8 mouse cellular contexts compared by ENCODE assay signal in genomic region chr11:119085279-119086062, GRCm38 (mm10). TPM values are rescaled to one million over a fixed set of nuclear protein-coding genes. Genes with fewer than 3 reads are reported as not detected.
DNase-seq lines count a peak whose midpoint lies in the region; ATAC-seq and TF ChIP-seq lines count a peak whose summit lies in the region.

No protein-coding gene starts in this region.

- peak overlapping the region; percentile 95 for H3K27ac ChIP-seq in bone marrow, adult 2 months (ENCODE audit: control insufficient read depth, insufficient read depth, low read depth, low read length, poor library complexity)
- H3K27ac ChIP-seq in embryonic fibroblast, embryonic 13.5 days (ENCODE audit: insufficient read depth, low read length): peak overlapping the region; percentile 80
- peak overlapping the region; percentile 99 for H3K27ac ChIP-seq in heart, embryonic 16.5 days (ENCODE audit: low read length)
- H3K27ac ChIP-seq in liver, embryonic 15.5 days (replicated peaks): peak overlapping the region; percentile 82
- peak overlapping the region; percentile 98 for H3K27ac ChIP-seq in neural tube, embryonic 12.5 days
- peak overlapping the region; percentile 91 for H3K27ac ChIP-seq in thymus, adult 2 months (ENCODE audit: control insufficient read depth, insufficient read depth, low read length)

- peak overlapping the region; percentile 94 for H3K4me3 ChIP-seq in bone marrow, adult 2 months (replicated peaks; ENCODE audit: control insufficient read depth, low read depth, low read length)
- H3K4me3 ChIP-seq in embryonic fibroblast, embryonic 13.5 days (ENCODE audit: insufficient read depth, low read length): peak overlapping the region; percentile 64
- peak overlapping the region; percentile 87 for H3K4me3 ChIP-seq in heart, embryonic 16.5 days (ENCODE audit: low read length)
- H3K4me3 ChIP-seq in liver, embryonic 15.5 days (replicated peaks): peak overlapping the region; percentile 68
- peak overlapping the region; percentile 79 for H3K4me3 ChIP-seq in neural tube, embryonic 12.5 days
- H3K4me3 ChIP-seq in thymus, adult 2 months (ENCODE audit: control insufficient read depth, insufficient read depth, low read length): peak overlapping the region; percentile 64

- no peaks in the 10 kb centered on the region for H3K9me3 ChIP-seq in heart, embryonic 16.5 days (replicated peaks; ENCODE audit: control insufficient read depth, low read length)
- no peaks in the 10 kb centered on the region for H3K9me3 ChIP-seq in liver, embryonic 15.5 days (replicated peaks)
- H3K9me3 ChIP-seq in neural tube, embryonic 12.5 days: no peaks in the 10 kb centered on the region

- H3K27me3 ChIP-seq in heart, embryonic 16.5 days (ENCODE audit: control insufficient read depth, insufficient read depth, low read length): peaks cover 18% of the 10 kb centered on the region
- peaks cover 79% of the 10 kb centered on the region for H3K27me3 ChIP-seq in liver, embryonic 15.5 days
- H3K27me3 ChIP-seq in neural tube, embryonic 12.5 days (replicated peaks): peaks cover 81% of the 10 kb centered on the region
- H3K27me3 ChIP-seq in thymus, adult 2 months (ENCODE audit: control insufficient read depth, insufficient read depth, low read length): peaks cover 18% of the 10 kb centered on the region

- TF ChIP-seq CTCF in bone marrow, adult 2 months (IDR thresholded peaks at IDR 0.05; ENCODE audit: control insufficient read depth, insufficient read depth, low read length): no peak
- TF ChIP-seq CTCF in embryonic fibroblast, embryonic 13.5 days (IDR thresholded peaks at IDR 0.05; ENCODE audit: borderline replicate concordance, insufficient read depth, low read length): no peak
- TF ChIP-seq CTCF in thymus, adult 2 months (IDR thresholded peaks at IDR 0.05; ENCODE audit: borderline replicate concordance, control insufficient read depth, extremely low read depth, insufficient read depth, low read length, poor library complexity): no peak

- under 1% methylated on average over 65 of the region's 66 CpGs for WGBS in bone marrow, adult 2 months
- WGBS in heart, embryonic 16.5 days: under 1% methylated on average over 63 of the region's 66 CpGs
- under 1% methylated on average over 65 of the region's 66 CpGs for WGBS in liver, embryonic 15.5 days (ENCODE audit: insufficient replicate concordance)
- WGBS in neural tube, embryonic 12.5 days: under 1% methylated on average over 64 of the region's 66 CpGs
- 1% methylated on average over 65 of the region's 66 CpGs for WGBS in thymus, adult 2 months

- peaks cover 3% of the 10 kb centered on the region for H3K4me1 ChIP-seq in bone marrow, adult 2 months (ENCODE audit: control insufficient read depth, insufficient read depth, low read length)
- H3K4me1 ChIP-seq in embryonic fibroblast, embryonic 13.5 days (ENCODE audit: control insufficient read depth, insufficient read depth, low read length): peaks cover 9% of the 10 kb centered on the region
- peaks cover 57% of the 10 kb centered on the region for H3K4me1 ChIP-seq in heart, embryonic 16.5 days (ENCODE audit: control insufficient read depth, insufficient read depth, low read length)
- peaks cover 76% of the 10 kb centered on the region for H3K4me1 ChIP-seq in liver, embryonic 15.5 days (replicated peaks)
- H3K4me1 ChIP-seq in neural tube, embryonic 12.5 days: peaks cover 64% of the 10 kb centered on the region
- peaks cover 72% of the 10 kb centered on the region for H3K4me1 ChIP-seq in thymus, adult 2 months (replicated peaks; ENCODE audit: control insufficient read depth, insufficient read depth, low read length)

- H3K4me2 ChIP-seq in heart, embryonic 16.5 days (ENCODE audit: low read depth, low read length): peak overlapping the region; percentile 63
- peak overlapping the region; percentile 76 for H3K4me2 ChIP-seq in liver, embryonic 15.5 days
- H3K4me2 ChIP-seq in neural tube, embryonic 12.5 days (replicated peaks): peak overlapping the region; percentile 70

- peak overlapping the region; percentile 98 for H3K9ac ChIP-seq in heart, embryonic 16.5 days (ENCODE audit: low read length)
- peak overlapping the region; percentile 63 for H3K9ac ChIP-seq in liver, embryonic 15.5 days
- H3K9ac ChIP-seq in neural tube, embryonic 12.5 days: peak overlapping the region; percentile 96

- ATAC-seq in heart, embryonic 16.5 days (replicated peaks; ENCODE audit: extremely low read depth, insufficient read depth, low FRiP score): peak; percentile 38
- peak; percentile 39 for ATAC-seq in liver, embryonic 15.5 days (ENCODE audit: insufficient read depth)
- ATAC-seq in neural tube, embryonic 12.5 days (ENCODE audit: low FRiP score, low read depth): peak; percentile 39

- no peak for TF ChIP-seq POLR2A in bone marrow, adult 2 months (IDR thresholded peaks at IDR 0.05; ENCODE audit: borderline replicate concordance, control insufficient read depth, low read depth, low read length)
- TF ChIP-seq POLR2A in embryonic fibroblast, embryonic 13.5 days (IDR thresholded peaks at IDR 0.05; ENCODE audit: low read depth, low read length): no peak
- TF ChIP-seq POLR2A in thymus, adult 2 months (IDR thresholded peaks at IDR 0.05; ENCODE audit: control insufficient read depth, extremely low read depth, insufficient read depth, low read length, poor library complexity): no peak

- peaks cover 16% of the 10 kb centered on the region for H3K36me3 ChIP-seq in heart, embryonic 16.5 days (ENCODE audit: control insufficient read depth, insufficient read depth)
- peaks cover 8% of the 10 kb centered on the region for H3K36me3 ChIP-seq in liver, embryonic 15.5 days (replicated peaks)
- peaks cover 11% of the 10 kb centered on the region for H3K36me3 ChIP-seq in neural tube, embryonic 12.5 days
- H3K36me3 ChIP-seq in thymus, adult 2 months (ENCODE audit: control insufficient read depth, insufficient read depth, low read length): peaks cover 20% of the 10 kb centered on the region

- DNase-seq in CD4-positive helper T cell, adult 2 months (ENCODE audit: low read depth, low spot score): peak; percentile 83
- peak; percentile 77 to 89 for DNase-seq in kidney, postnatal 25 days
- peak; percentile 70 for DNase-seq in thymus, adult 2 months

RNA-seq across cellular contexts. Expression of gene Cbx4, which starts 0.6 kb away (rescaled TPM):
- 7.3 and 18.8 TPM in 2 replicates for polyA plus RNA-seq in bone marrow, adult 2 months (2011; ENCODE audit: insufficient read depth, insufficient read length, low replicate concordance, missing spikeins)
- 11.2 and 11.8 TPM in 2 replicates for polyA plus RNA-seq in embryonic fibroblast, embryonic 13.5 days (2011; ENCODE audit: insufficient read length, low read depth, missing spikeins)
- 11.5 and 12.6 TPM in 2 replicates for polyA plus RNA-seq in heart, embryonic 16.5 days (2015; fragmentation: Nextera tagmentation; extraction: Ambion mirVana)
- polyA plus RNA-seq in liver, embryonic 15.5 days (2015; fragmentation: Nextera tagmentation; extraction: Ambion mirVana): 2.8 and 2.9 TPM in 2 replicates
- 12.5 and 12.7 TPM in 2 replicates for polyA plus RNA-seq in neural tube, embryonic 12.5 days (2016; fragmentation: Nextera tagmentation; extraction: Ambion mirVana)
- 54.7 and 56.8 TPM in 2 replicates for polyA plus RNA-seq in thymus, adult 2 months (2012; rRNA removed)

RNA-seq across cellular contexts. Expression of gene Cbx8, which starts 44.7 kb away (rescaled TPM):
- polyA plus RNA-seq in bone marrow, adult 2 months (2011; ENCODE audit: insufficient read depth, insufficient read length, low replicate concordance, missing spikeins): 3.3 and 7.4 TPM in 2 replicates
- 3.9 and 4.2 TPM in 2 replicates for polyA plus RNA-seq in embryonic fibroblast, embryonic 13.5 days (2011; ENCODE audit: insufficient read length, low read depth, missing spikeins)
- 7.0 and 7.5 TPM in 2 replicates for polyA plus RNA-seq in heart, embryonic 16.5 days (2015; fragmentation: Nextera tagmentation; extraction: Ambion mirVana)
- polyA plus RNA-seq in liver, embryonic 15.5 days (2015; fragmentation: Nextera tagmentation; extraction: Ambion mirVana): 3.3 and 3.5 TPM in 2 replicates
- polyA plus RNA-seq in neural tube, embryonic 12.5 days (2016; fragmentation: Nextera tagmentation; extraction: Ambion mirVana): 8.6 and 9.9 TPM in 2 replicates
- polyA plus RNA-seq in thymus, adult 2 months (2012; rRNA removed): 8.1 and 8.2 TPM in 2 replicates

Comparison
In these comparisons a context has a peak if more than half of its experiments do, and no peak if none do; other contexts are left out.
1. Peak in every context shown above with its lines: DNase-seq, ATAC-seq, H3K4me3 ChIP-seq and H3K27ac ChIP-seq.